Mouse (Mus musculus) lung, postnatal 10 days (tissue): ENCODE measurements at regions not wholly inside any gene's neighbourhood (a gene's known extent, or its start where the extent isn't known, plus 50 kb on each side); places are given as distances from the start of the nearest gene placed in this dataset.

ENCODE experiments used
- DNase-seq: peaks from one replicate; pipeline ENCODE4 v3.0.0; 2021

DNA sequence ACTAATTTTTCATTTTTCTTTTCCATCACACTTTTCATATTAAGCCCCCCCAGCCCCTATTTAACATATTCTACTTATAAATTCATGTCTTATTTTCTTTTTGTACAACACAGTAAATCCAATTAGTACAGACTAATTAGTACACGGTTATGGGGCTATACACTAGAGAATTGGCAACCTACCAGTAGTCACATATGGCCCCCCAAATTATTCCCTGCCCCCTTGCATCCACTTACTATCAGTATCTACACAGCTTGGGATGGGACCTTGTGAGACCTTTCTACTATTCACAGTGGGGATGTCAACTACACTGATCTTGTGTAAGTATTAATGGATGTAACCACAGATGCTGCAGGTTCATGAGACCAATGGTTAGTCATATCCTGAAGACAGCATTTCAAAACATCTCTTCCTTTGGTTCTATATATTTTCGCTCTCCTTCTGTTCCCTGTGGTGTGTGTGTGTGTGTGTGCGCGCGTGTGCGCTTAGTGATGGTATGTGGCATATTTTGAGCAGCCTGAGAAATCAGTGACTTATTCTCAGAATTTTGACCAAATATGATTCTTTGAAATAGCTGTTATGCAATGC is 732.9 kb upstream of the Zeb2 start:
- no peak for DNase-seq

GRCm38 (mm10) chr2:45840389-45840788 is 723.2 kb upstream of the Zeb2 start:
- DNase-seq, result no peak

- DNase-seq, result no peak
These were observed 719.5 kb upstream of the Zeb2 start for GRCm38 (mm10) chr2:45836546-45837221.

DNA sequence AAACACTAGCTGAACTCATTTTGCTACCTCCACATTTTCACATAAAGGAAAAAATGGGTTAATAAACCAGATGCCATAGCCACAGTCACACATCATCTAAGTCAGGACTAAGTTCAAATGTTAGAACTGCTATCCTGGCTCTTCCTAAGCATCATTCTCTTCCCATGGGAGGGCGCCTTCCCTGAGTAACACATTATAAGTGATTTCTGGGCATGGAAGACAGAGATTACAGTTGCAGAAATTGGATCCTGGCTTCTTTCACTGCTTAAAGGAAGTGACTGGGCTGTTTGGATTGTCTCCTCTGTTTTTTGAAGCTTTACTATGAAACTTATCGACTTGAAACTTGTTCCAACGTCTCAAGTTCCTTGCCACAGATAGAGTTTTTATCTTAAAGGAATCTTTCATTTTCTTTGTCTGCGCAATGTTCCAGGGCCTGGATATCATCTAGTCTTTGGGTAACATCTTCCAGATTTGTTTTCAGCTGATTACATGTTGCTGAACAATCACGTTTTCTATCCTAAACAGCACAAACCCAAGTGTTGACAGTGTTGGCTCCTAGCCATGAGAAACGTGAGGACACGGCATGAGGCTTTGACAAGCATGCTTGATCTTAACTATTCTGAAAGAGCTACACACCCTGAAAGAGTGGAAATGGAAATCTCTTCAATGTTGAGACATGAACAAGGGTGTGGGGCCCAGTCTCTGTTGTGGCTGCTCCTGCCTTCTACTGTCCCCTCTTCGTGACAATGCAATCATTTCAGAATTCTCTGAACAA is 700.9 kb upstream of the Zeb2 start:
- DNase-seq, result peak; percentile 8

- no peak for DNase-seq
These were observed 697.5 kb upstream of the Zeb2 start for GRCm38 (mm10) chr2:45814741-45815140.

DNA sequence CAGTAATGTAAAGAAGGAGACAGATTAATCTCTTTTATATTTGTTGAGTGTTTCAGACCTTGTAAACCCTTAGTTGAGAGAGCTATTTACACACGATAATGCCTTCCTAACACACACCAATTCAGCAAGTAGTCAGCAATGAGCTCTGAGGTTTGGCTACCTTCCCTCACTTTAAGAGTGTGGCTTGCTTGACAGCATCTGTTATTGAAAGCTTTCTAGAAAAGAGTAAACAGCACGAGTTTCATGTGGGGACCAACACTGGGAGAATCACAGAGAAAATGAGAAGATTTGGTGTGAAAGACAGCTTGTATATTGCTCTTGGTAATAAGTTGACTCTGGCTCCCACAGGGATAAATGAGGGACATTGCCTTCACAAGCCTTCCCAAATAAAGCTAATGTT is 688.1 kb upstream of the Zeb2 start:
- DNase-seq, result peak; percentile 22

DNA sequence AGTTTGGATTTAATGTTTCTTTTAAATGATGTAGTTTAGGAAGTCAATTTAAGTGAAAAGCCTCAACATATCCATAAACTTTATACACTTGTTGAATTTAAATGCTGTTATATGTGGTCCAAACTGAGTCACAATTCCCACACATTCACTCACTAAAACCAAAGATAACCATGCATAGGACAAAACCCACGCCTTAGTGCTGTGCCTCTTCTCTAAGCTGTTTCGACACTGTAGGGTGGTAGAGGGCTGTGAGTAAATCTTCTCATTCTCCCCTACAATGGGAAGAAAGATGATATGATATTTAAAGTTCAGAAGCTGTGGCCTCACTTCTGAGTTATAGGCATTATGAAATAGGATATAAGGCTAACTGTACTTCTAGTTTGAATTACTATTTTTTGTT is 682.9 kb upstream of the Zeb2 start:
- no peak for DNase-seq

GRCm38 (mm10) chr2:45793561-45793960 is 676.4 kb upstream of the Zeb2 start:
- no peak for DNase-seq

- DNase-seq, result no peak
These were observed 672.5 kb upstream of the Zeb2 start for GRCm38 (mm10) chr2:45789739-45790138.

- no peak for DNase-seq
These were observed 670.7 kb upstream of the Zeb2 start for GRCm38 (mm10) chr2:45787732-45788390.

GRCm38 (mm10) chr2:45786787-45787186 is 669.6 kb upstream of the Zeb2 start:
- DNase-seq, result no peak

DNA sequence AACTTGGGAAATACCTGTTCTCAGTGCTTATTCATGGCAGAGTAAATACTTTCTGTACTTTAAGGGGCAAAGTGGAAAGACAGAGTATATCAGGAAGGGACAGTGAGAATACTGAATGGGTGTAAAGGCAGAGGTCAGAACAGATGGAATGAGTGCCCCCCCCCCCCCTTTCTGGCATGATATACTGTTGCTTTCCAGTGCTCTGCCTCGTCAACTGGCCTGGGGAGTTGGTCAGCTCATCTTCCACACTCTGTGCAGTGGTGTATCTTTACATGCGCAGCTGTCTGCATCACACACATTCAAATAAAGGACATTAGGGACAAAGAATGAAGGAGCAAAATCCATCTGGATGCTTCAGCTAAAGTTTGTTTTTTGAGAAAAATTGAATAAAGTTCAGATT is 668.5 kb upstream of the Zeb2 start:
- no peak for DNase-seq

- no peak for DNase-seq
These were observed 666.6 kb upstream of the Zeb2 start for GRCm38 (mm10) chr2:45783634-45784412.

- no peak for DNase-seq
These were observed 660.3 kb upstream of the Zeb2 start for GRCm38 (mm10) chr2:45777466-45777865.

DNA sequence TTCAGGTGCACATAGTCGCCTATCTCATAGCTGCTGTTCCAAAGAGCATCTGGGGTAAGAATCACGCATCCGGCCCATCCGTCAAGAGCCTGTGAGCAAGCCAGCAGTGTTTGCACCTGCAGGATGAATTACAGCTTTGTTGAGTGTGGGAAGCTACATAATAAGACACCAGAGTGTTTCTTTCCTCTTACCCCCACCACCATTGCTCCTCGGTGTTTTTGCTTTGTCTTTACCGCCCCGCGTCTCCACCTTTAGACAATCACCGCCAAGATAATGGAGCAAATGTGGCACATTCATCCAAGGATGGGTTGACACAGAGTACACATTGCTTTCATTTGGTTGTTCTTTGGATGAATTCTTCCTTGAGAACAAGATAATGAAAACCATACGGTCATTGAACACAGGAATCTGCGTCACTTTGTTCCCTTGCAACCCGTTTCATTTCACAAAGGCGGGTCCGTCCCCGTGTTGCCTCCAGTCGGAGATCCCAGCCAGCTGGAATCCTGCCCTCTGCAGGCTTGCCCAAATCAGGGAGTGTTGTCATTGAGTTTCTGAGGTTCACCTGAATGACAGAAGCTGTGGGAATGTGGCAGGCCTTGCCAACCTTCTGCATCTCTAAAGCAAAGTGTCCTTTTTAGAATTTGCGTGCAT is 659.4 kb upstream of the Zeb2 start:
- DNase-seq, result no peak

GRCm38 (mm10) chr2:45775691-45776090 is 658.5 kb upstream of the Zeb2 start:
- DNase-seq, result no peak

GRCm38 (mm10) chr2:45774416-45774815 is 657.2 kb upstream of the Zeb2 start:
- no peak for DNase-seq

DNA sequence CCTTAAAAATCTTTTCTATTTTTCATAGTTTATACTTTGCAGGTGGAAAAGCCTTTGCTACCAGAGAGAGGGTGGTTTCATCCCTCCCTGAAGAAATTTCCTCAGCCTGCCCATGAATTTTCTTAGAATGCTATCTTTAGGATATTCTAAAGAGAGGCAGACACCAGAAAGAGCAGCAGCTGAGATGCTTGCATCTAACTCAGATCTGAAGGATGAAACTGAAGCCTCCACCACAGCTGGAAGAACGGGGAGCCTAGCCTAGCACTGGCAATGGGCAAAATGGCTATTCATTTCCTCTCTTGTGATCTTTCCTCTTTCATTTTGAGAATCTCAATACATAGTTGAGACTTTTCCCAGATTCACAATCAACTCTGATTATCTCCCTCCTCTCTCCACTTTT is 640.0 kb upstream of the Zeb2 start:
- no peak for DNase-seq

- DNase-seq, result no peak
These were observed 639.2 kb upstream of the Zeb2 start for GRCm38 (mm10) chr2:45756395-45756794.

DNA sequence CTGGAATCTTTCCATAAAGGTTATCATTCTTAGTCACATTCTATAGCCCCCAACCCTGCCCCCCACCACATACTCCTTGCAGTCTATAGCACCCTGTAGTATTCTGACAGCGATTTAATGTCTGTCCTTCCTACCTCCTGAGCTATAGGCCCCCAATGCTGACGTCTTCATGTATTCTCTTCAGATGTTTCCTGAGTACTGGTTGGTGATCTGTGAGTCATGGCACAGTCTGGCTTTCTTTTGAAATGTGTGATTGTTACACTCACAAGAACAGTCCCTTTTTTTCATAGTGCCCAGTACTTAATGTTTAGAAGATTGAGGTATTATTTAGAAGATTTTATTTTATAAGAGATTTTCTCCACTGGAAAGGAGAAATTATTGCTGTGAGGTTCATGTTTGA is 634.6 kb upstream of the Zeb2 start:
- no peak for DNase-seq

DNA sequence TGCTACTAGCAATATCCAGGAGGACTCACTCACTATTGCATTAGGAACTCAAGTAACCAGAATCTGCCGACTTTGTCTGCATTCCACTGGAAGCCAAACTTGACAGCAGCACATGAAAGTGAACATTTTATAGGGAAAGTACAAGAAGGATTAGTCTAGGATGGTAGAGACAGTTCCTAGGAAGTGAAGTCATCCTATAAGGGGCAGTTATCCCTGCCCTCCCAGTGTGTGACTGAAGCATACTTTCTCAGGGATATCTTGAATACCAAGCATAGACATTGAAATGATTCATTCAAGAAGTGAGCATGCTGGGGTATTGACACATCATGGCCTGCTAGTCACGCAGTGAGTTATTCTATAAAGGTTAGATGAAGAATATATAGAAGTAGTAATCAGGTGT is 632.2 kb upstream of the Zeb2 start:
- DNase-seq, result no peak
